Mouse (Mus musculus) liver, embryonic 13.5 days (tissue): Measurements from ENCODE around the gene Kdm5d. TPM values are rescaled to one million over a fixed set of nuclear protein-coding genes. Genes with fewer than 3 reads are reported as not detected.
A peak's percentile ranks its signal among the peaks of the same experiment; 100 is the strongest.

Experiments
- ATAC-seq: fragments of 200-750 bp; cut with Nextera tagmentation; 2 replicates; pipeline ENCODE4 v1.8.0; 2017; ENCODE audit warnings: low read depth, mild to moderate bottlenecking, moderate number of reproducible peaks, moderate library complexity
- DNase-seq: peaks from one replicate; pipeline ENCODE4 v3.0.0; 2022
- H3K27ac ChIP-seq: fragments of 300-500 bp; sonication (generic); 2 replicates; pipeline ENCODE4 v1.5.1; 2015; ENCODE audit warnings: moderate library complexity, mild to moderate bottlenecking, inconsistent platforms
- H3K27me3 ChIP-seq: fragments of 300-500 bp; sonication (generic); 2 replicates; pipeline ENCODE4 v1.6.1; 2015; ENCODE audit warnings: mild to moderate bottlenecking, inconsistent platforms
- H3K36me3 ChIP-seq: fragments of 300-500 bp; sonication (generic); 2 replicates; pipeline ENCODE4 v1.6.1; 2015; ENCODE audit warnings: mild to moderate bottlenecking, inconsistent platforms
- H3K4me1 ChIP-seq: fragments of 300-500 bp; sonication (generic); replicated peaks from 2 replicates; pipeline ENCODE4 v1.6.1; 2015; ENCODE audit warnings: inconsistent platforms
- H3K4me2 ChIP-seq: fragments of 300-500 bp; sonication (generic); 2 replicates; pipeline ENCODE4 v1.6.1; 2015; ENCODE audit warnings: inconsistent platforms, mild to moderate bottlenecking, moderate library complexity
- H3K4me3 ChIP-seq: fragments of 300-500 bp; sonication (generic); replicated peaks from 2 replicates; pipeline ENCODE4 v1.5.1; 2015; ENCODE audit warnings: mild to moderate bottlenecking, inconsistent platforms
- H3K9ac ChIP-seq: fragments of 300-500 bp; sonication (generic); 2 replicates; pipeline ENCODE4 v1.6.1; 2015; ENCODE audit warnings: mild to moderate bottlenecking, inconsistent platforms
- H3K9me3 ChIP-seq: fragments of 300-500 bp; sonication (generic); replicated peaks from 2 replicates; pipeline ENCODE4 v1.6.1; 2016; ENCODE audit warnings: inconsistent platforms
- WGBS: fragments of 180-500 bp; shearing (Covaris S2); methylation state at CpG from one replicate; pipeline ENCODE4 v1.1.7; 2015; ENCODE audit not compliant: insufficient replicate concordance; 5-methylcytosine and 5-hydroxymethylcytosine counted together
- microRNA-seq: library from miRNA; unstranded; fragments of <30 nt; microRNA quantifications from one replicate; pipeline ENCODE4, GENCODE M21; 2016
- polyA plus RNA-seq: library from polyadenylated mRNA; unstranded; fragments of >200 nt; fragmentation: Nextera tagmentation; extraction: Ambion mirVana; gene quantifications from 2 replicates; pipeline ENCODE4 v1.2.1, GENCODE M21; 2015

Kdm5d gene
- polyA plus RNA-seq, result 1.4 and 2.3 TPM in 2 replicates

GRCm38 (mm10) chrY:897393-898227 is at the start of gene Kdm5d:
Gene Kdm5d, plus strand, starts transcription at chrY:897788.
- H3K36me3 ChIP-seq, result no peaks in the 10 kb centered on the region
- H3K9ac ChIP-seq, result peak within 1 kb of the TSS; percentile 43; the same call in 1 of the 2 replicates
- H3K4me3 ChIP-seq, result peak within 1 kb of the TSS; percentile 51
- no peaks in the 10 kb centered on the region for H3K27me3 ChIP-seq
- H3K9me3 ChIP-seq, result no peaks in the 10 kb centered on the region
- WGBS, result 2% methylated on average over 30 of the region's 34 CpGs
- H3K27ac ChIP-seq, result no peak within 1 kb of the TSS
- ATAC-seq (no peak), DNase-seq (peak; percentile 3)
- H3K4me1 ChIP-seq, result no peaks in the 10 kb centered on the region
- H3K4me2 ChIP-seq, result peak within 1 kb of the TSS; percentile 24; the same call in 1 of the 2 replicates

GRCm38 (mm10) chrY:872404-872803 is 25.2 kb upstream of the Kdm5d start:
- Histone ChIP-seq H3K4me3 (no peak overlapping the region), H3K27me3 (no peaks in the 10 kb centered on the region), H3K4me2 (no peak overlapping the region), H3K9me3 (no peaks in the 10 kb centered on the region), H3K27ac (no peak overlapping the region), H3K36me3 (no peaks in the 10 kb centered on the region), H3K9ac (no peak overlapping the region), H3K4me1 (no peaks in the 10 kb centered on the region)
- no peak for DNase-seq
- ATAC-seq, result no peak

- Histone ChIP-seq H3K27me3 (no peaks in the 10 kb centered on the region), H3K36me3 (no peaks in the 10 kb centered on the region), H3K4me2 (no peak overlapping the region), H3K4me1 (no peaks in the 10 kb centered on the region), H3K4me3 (no peak overlapping the region), H3K27ac (no peak overlapping the region), H3K9ac (no peak overlapping the region), H3K9me3 (no peaks in the 10 kb centered on the region)
- DNase-seq, result no peak
- no peak for ATAC-seq
- WGBS, result 39% methylated on average over 14 of the region's 18 CpGs
Measured at GRCm38 (mm10) chrY:872855-873549, 24.6 kb upstream of the Kdm5d start.

Small RNA genes within 50 kb of the gene (microRNA-seq; reads per million reads assigned to microRNA genes)
- gene Gm47281, result not detected

Other genes starting within 250 kb of the Kdm5d start
- gene Zfy1, start 100.4 kb upstream of the Kdm5d start, polyA plus RNA-seq, result not detected in 2 replicates
- gene Uba1y, start 79.1 kb upstream of the Kdm5d start, polyA plus RNA-seq, result not detected in 2 replicates
- gene Eif2s3y, start 112.8 kb downstream of the Kdm5d start, polyA plus RNA-seq, result 17.1 and 25.0 TPM in 2 replicates